Mouse (Mus musculus) MEL (cell line): ENCODE data around the gene Anln.

Experiments
- ETS1 ChIP-seq: IDR thresholded peaks from 2 replicates; pipeline ENCODE4 v1.6.1; 2012; ENCODE audit warnings: low read depth, mild to moderate bottlenecking, inconsistent platforms, low read length, improper control_type of control experiment, moderate library complexity
- MYB ChIP-seq: IDR thresholded peaks from 2 replicates; pipeline ENCODE4 v1.6.1; 2011; ENCODE audit warnings: mild to moderate bottlenecking, low read depth, low read length, improper control_type of control experiment
- TBP ChIP-seq: IDR thresholded peaks from 2 replicates; pipeline ENCODE4 v1.8.0; 2011; ENCODE audit warnings: low read depth, low read length, improper control_type of control experiment
- ZMIZ1 ChIP-seq: IDR thresholded peaks from 2 replicates; pipeline ENCODE4 v1.6.1; 2012; ENCODE audit warnings: low read depth, mild to moderate bottlenecking, inconsistent platforms, low read length, improper control_type of control experiment, moderate library complexity

DNA sequence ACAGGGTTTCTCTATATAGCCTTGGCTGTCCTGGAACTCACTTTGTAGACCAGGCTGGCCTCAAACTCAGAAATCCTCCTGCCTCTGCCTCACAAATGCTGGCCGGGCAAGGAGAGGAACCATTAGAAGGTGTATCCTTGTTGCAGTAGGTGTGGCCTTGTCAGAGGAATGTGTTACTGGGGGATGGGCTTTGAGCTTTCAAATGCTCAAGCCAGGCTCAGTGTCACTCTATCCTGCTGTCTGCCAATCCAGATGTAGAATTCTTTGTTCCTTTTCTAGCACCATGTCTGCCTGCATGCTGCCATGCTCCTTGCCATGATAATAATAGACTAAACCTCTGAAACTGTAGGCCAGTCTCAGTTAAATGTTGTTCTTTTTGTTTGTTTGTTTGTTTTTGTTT, 86.8 kb downstream of the Anln start:
- TF ChIP-seq ETS1 (no peak), MYB (no peak), ZMIZ1 (no peak), TBP (no peak)
